Mouse (Mus musculus) embryonic facial prominence, embryonic 15.5 days (tissue): ENCODE measurements around the gene Iqub. TPM values are rescaled to one million over a fixed set of nuclear protein-coding genes. Genes with fewer than 3 reads are reported as not detected.

Experiments
- ATAC-seq: fragments of 200-750 bp; cut with Nextera tagmentation; 2 replicates; pipeline ENCODE4 v1.8.0; 2017; ENCODE audit warnings: low read depth, moderate TSS enrichment; ENCODE audit not compliant: insufficient number of reproducible peaks, low FRiP score, low TSS enrichment
- H3K27ac ChIP-seq: fragments of 300-500 bp; sonication (generic); replicated peaks from 2 replicates; pipeline ENCODE4 v1.5.1; 2015; ENCODE audit warnings: mild to moderate bottlenecking, inconsistent platforms
- H3K27me3 ChIP-seq: fragments of 300-500 bp; sonication (generic); 2 replicates; pipeline ENCODE4 v1.6.1; 2015; ENCODE audit warnings: inconsistent platforms
- H3K36me3 ChIP-seq: fragments of 300-500 bp; sonication (generic); 2 replicates; pipeline ENCODE4 v1.6.1; 2015; ENCODE audit warnings: mild to moderate bottlenecking, inconsistent platforms
- H3K4me1 ChIP-seq: fragments of 300-500 bp; sonication (generic); 2 replicates; pipeline ENCODE4 v1.6.1; 2015; ENCODE audit warnings: inconsistent platforms
- H3K4me2 ChIP-seq: fragments of 300-500 bp; sonication (generic); replicated peaks from 2 replicates; pipeline ENCODE4 v1.6.1; 2015; ENCODE audit warnings: mild to moderate bottlenecking, inconsistent platforms
- H3K4me3 ChIP-seq: fragments of 300-500 bp; sonication (generic); replicated peaks from 2 replicates; pipeline ENCODE4 v1.5.1; 2015; ENCODE audit warnings: mild to moderate bottlenecking, inconsistent platforms
- H3K9ac ChIP-seq: fragments of 300-500 bp; sonication (generic); 2 replicates; pipeline ENCODE4 v1.6.1; 2015; ENCODE audit warnings: inconsistent platforms
- H3K9me3 ChIP-seq: fragments of 300-500 bp; sonication (generic); replicated peaks from 2 replicates; pipeline ENCODE4 v1.6.1; 2016; ENCODE audit warnings: inconsistent platforms
- WGBS: fragments of 180-500 bp; shearing (Covaris S2); methylation state at CpG from one replicate; pipeline ENCODE4 v1.1.7; 2015; 5-methylcytosine and 5-hydroxymethylcytosine counted together
- polyA plus RNA-seq: library from polyadenylated mRNA; unstranded; fragments of >200 nt; fragmentation: Nextera tagmentation; extraction: Ambion mirVana; gene quantifications from 2 replicates; pipeline ENCODE4 v1.2.1, GENCODE M21; 2015

The Iqub gene
- polyA plus RNA-seq, 1 experiment from 2014 or later, result 4.2 TPM

DNA sequence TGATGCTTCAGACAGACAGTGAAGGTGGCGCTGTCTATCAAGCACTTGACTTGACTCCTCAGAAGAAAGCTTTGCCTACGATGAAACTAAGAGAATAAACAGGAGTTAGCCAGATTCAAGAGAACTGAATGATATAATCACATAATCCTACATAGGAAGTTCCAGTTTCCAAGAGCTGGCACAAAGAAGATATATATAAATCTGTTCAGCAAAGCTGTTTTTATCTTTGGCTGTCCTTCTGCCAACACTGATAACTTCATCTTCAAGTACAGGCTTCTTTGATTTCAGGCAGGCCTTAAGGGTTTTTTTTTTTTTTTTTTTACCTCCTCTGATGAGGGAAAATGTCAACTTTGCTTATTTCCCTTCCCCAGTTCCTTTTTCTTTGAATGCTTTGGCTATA, 44.7 kb downstream of the Iqub start:
- ATAC-seq, result no peak
- no peak overlapping the region for H3K27ac ChIP-seq
- no peak overlapping the region for H3K9ac ChIP-seq
- no peaks in the 10 kb centered on the region for H3K27me3 ChIP-seq
- no peak overlapping the region for H3K4me3 ChIP-seq
- 90% methylated on average over 2 of the region's 2 CpGs for WGBS
- no peaks in the 10 kb centered on the region for H3K4me1 ChIP-seq
- no peak overlapping the region for H3K4me2 ChIP-seq
- H3K36me3 ChIP-seq, result no peaks in the 10 kb centered on the region
- no peaks in the 10 kb centered on the region for H3K9me3 ChIP-seq

DNA sequence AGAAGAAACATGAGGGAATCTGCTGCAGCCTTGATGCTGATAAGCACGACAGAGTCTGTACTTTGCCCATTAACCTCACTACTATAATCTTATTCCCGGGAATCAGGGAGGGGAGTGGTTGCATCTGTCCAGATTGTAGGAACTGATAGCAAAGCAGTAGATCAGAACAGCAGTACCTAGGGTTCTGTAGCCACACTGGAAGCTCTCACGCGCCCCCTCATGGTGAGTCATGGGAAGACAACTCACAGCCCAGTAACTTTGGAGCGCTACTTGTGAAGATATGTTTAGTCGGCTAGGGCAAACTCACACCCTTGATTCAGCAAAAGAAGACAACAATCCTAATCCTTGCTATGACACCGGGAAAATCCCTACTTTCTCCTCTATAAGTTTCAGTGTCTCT, 58.8 kb downstream of the Iqub start:
- no peak overlapping the region for H3K27ac ChIP-seq
- no peaks in the 10 kb centered on the region for H3K9me3 ChIP-seq
- H3K4me2 ChIP-seq, result no peak overlapping the region
- H3K4me3 ChIP-seq, result no peak overlapping the region
- H3K27me3 ChIP-seq, result no peaks in the 10 kb centered on the region
- no peak for ATAC-seq
- H3K4me1 ChIP-seq, result no peaks in the 10 kb centered on the region
- no peak overlapping the region for H3K9ac ChIP-seq
- 43% methylated on average over 7 of the region's 7 CpGs for WGBS
- H3K36me3 ChIP-seq, result no peaks in the 10 kb centered on the region

DNA sequence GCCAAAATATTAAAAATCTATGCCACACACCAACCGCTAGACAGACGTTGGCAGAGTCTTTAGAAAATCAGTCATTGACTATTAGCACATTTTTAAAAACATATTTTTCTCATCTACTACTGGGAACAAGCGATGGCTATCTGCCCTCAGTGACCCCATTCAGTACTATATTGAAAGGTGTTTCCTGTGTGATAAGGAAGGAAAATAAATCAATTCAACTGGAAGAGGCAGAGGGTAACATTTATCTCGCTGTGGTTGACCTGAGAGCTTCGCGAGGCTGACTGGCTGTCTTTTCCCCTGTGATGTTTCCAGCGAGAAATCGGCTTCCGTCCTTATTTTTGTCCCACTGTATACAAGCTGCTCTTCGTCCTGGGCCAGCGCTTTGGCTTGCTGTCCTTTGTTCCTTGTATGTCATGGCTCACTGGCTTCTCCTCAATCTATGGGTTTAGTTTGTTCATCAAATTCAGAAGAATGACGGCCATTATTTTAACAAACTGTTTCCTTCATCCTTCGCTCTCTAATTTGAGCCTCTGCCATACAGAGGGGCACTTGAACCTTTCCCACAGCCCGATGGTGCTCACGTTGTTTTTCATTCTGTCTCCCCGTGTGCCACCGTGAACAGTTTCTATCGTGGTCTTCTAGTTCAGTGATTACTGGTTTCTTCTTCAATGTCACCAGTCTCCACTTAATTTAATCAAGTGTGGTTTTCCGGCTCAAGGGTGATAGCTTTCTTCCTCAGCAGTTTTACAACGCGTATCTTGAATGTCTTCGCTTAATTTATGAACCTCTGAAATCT, 63.6 kb downstream of the Iqub start:
- no peaks in the 10 kb centered on the region for H3K4me1 ChIP-seq
- no peaks in the 10 kb centered on the region for H3K9me3 ChIP-seq
- H3K27ac ChIP-seq, result no peak overlapping the region
- H3K36me3 ChIP-seq, result no peaks in the 10 kb centered on the region
- H3K9ac ChIP-seq, result no peak overlapping the region
- no peak overlapping the region for H3K4me3 ChIP-seq
- H3K27me3 ChIP-seq, result no peaks in the 10 kb centered on the region
- no peak for ATAC-seq
- no peak overlapping the region for H3K4me2 ChIP-seq
- 83% methylated on average over 22 of the region's 22 CpGs for WGBS

DNA sequence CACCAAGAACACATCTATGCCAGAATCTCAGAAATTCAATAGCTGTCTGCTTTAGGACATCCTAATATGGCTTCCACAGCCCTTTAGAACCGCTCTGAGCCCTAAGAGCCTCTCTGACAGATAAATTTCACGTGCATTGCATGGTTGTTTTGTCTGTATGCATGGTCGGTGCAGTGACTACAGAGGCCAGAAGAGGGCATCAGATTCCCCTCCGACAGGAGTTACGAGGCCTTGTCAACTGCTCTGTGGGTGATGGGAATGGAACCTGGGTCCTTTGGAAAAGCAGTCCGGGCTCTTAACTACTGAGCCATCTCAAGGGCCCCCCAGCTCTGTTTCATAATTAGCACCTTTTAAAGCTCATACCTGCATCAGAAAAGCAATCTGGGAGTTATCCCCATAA, 64.6 kb downstream of the Iqub start:
- WGBS, result 87% methylated on average over 6 of the region's 6 CpGs

GRCm38 (mm10) chr6:24416056-24416455, 98.8 kb downstream of the Iqub start:
- Histone ChIP-seq H3K4me3 (no peak overlapping the region), H3K9ac (no peak overlapping the region), H3K27me3 (no peaks in the 10 kb centered on the region), H3K4me2 (no peak overlapping the region), H3K9me3 (no peaks in the 10 kb centered on the region), H3K36me3 (no peaks in the 10 kb centered on the region), H3K4me1 (no peaks in the 10 kb centered on the region), H3K27ac (no peak overlapping the region)
- WGBS, result 82% methylated on average over 11 of the region's 11 CpGs
- no peak for ATAC-seq

More for the DNA sequence above, 64.6 kb downstream of the Iqub start:
- H3K27me3 ChIP-seq, result no peaks in the 10 kb centered on the region
- no peaks in the 10 kb centered on the region for H3K4me1 ChIP-seq
- H3K36me3 ChIP-seq, result no peaks in the 10 kb centered on the region
- no peak overlapping the region for H3K9ac ChIP-seq
- no peaks in the 10 kb centered on the region for H3K9me3 ChIP-seq
- ATAC-seq, result no peak
- H3K4me2 ChIP-seq, result no peak overlapping the region
- H3K4me3 ChIP-seq, result no peak overlapping the region
- no peak overlapping the region for H3K27ac ChIP-seq

DNA sequence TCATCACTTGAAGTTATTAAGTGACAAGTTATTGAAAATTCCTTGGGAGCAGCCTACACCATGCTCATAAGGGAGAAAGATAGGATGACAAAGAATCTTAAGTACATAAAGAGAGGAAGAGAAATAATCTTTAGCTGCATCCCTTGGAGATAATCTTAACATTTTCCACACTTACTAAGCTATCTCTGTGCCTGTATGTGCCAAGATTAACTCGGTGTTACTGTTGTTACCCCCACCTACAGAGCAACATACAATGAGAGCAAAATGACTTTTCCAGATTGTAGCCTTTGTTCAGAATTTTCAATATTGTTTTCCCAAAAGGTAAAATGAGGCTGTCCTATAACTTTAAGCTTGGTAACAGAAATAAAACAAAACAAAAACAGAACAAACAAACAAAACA, 99.4 kb downstream of the Iqub start:
- Histone ChIP-seq H3K4me1 (no peaks in the 10 kb centered on the region), H3K27me3 (no peaks in the 10 kb centered on the region), H3K4me3 (no peak overlapping the region), H3K27ac (no peak overlapping the region), H3K9ac (no peak overlapping the region), H3K9me3 (no peaks in the 10 kb centered on the region), H3K4me2 (no peak overlapping the region), H3K36me3 (no peaks in the 10 kb centered on the region)
- no peak for ATAC-seq
- 68% methylated on average over 1 of the region's 1 CpGs for WGBS

DNA sequence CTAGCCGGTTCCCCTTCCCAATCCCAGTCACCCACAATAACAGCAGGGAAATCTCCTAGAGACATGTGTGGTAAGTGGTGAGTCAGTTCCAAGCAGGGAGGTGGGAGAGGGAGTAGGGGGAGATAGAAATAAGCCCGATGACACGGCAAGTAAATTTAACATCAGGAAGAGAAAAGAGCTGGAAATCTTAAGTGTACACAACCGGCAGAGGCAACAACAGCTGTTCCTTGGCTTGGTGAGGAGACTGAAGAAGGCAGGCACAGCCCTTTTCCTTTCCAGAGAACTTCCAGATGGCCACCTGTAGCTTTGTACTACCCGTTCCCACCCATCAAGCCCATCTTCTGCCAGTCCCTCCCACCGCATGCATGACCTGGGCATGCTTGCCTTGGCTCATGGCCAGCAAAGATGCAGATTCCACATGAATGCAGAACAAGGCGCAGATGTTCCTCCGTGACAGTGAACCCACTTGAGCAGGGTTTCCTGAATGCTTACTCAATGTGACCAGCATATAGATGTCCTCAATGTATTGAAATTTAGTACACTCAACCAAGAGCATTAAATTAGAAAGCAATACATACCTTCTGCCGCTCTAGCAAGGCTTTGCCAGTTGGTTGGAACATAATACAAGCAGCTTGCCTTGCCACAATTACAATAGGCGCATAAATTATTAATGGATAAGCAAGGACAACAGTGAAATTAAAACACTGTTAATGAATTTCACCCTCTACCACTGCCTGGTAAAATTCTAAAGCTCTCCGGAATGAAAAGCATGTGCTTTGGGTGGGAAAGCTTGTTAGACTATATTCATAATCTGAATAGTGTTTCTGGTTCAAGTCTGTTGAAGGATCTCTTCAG, 106.1 kb downstream of the Iqub start:
- Histone ChIP-seq H3K36me3 (no peaks in the 10 kb centered on the region), H3K4me2 (no peak overlapping the region), H3K4me1 (no peaks in the 10 kb centered on the region), H3K9ac (no peak overlapping the region), H3K27me3 (no peaks in the 10 kb centered on the region), H3K4me3 (no peak overlapping the region), H3K9me3 (no peaks in the 10 kb centered on the region), H3K27ac (no peak overlapping the region)
- WGBS, result 69% methylated on average over 11 of the region's 11 CpGs
- no peak for ATAC-seq

- Histone ChIP-seq H3K4me1 (no peaks in the 10 kb centered on the region), H3K27ac (no peak overlapping the region), H3K9me3 (no peaks in the 10 kb centered on the region), H3K4me3 (no peak overlapping the region), H3K27me3 (no peaks in the 10 kb centered on the region), H3K4me2 (no peak overlapping the region), H3K36me3 (no peaks in the 10 kb centered on the region), H3K9ac (no peak overlapping the region)
- WGBS, result 57% methylated on average over 3 of the region's 3 CpGs
- ATAC-seq, result no peak
These were observed 107.1 kb downstream of the Iqub start for GRCm38 (mm10) chr6:24407743-24408142.

DNA sequence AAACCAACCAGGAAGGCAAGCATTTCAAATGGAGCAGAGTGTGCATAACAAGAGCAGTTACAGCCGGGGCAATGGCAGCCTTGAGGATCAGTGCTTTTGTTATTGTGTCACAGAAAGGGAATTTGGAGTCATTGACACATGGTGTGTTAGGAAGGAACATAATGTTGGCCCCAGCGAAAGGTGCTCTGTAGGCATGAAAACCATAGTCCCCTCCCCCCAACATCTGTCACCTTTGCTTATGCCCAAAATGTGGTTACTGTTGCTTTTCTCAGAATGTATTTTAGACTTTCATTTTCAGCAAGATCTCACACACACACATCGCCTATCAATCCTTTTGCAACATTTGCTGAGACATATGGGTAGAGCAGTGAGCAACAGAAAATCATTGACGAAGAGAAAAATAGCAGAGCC, 117.6 kb downstream of the Iqub start:
- Histone ChIP-seq H3K9ac (no peak overlapping the region), H3K27me3 (no peaks in the 10 kb centered on the region), H3K4me1 (no peaks in the 10 kb centered on the region), H3K27ac (no peak overlapping the region), H3K4me2 (no peak overlapping the region), H3K36me3 (no peaks in the 10 kb centered on the region), H3K9me3 (no peaks in the 10 kb centered on the region), H3K4me3 (no peak overlapping the region)
- ATAC-seq, result no peak
- WGBS, result 88% methylated on average over 4 of the region's 4 CpGs
